In genomic region chr1:184846092-184846750, GRCm38 (mm10) we compare ENCODE assay signal across 8 mouse cellular contexts. TPM values are rescaled to one million over a fixed set of nuclear protein-coding genes. Genes with fewer than 3 reads are reported as not detected.
DNase-seq lines count a peak whose midpoint lies in the region; ATAC-seq and TF ChIP-seq lines count a peak whose summit lies in the region.

TSS of gene Marc2 (minus strand) at chr1:184846451.

- WGBS in cerebellum, adult 2 months, result 3% methylated on average over 18 of the region's 18 CpGs
- 4% methylated on average over 18 of the region's 18 CpGs for WGBS in heart, embryonic 16.5 days

- TF ChIP-seq CTCF in cerebellum, adult 2 months (IDR thresholded peaks at IDR 0.05; ENCODE audit: borderline replicate concordance, insufficient read depth, low read depth, low read length), result no peak
- no peak for TF ChIP-seq CTCF in E14TG2a.4 (conservative IDR thresholded peaks at IDR 0.05; ENCODE audit: low read length)
- no peak for TF ChIP-seq CTCF in embryonic fibroblast, embryonic 13.5 days (IDR thresholded peaks at IDR 0.05; ENCODE audit: borderline replicate concordance, insufficient read depth, low read length)

- H3K36me3 ChIP-seq in E14TG2a.4 (ENCODE audit: insufficient read depth, low read length), result no peaks in the 10 kb centered on the region
- H3K36me3 ChIP-seq in heart, embryonic 16.5 days (ENCODE audit: control insufficient read depth, insufficient read depth), result no peaks in the 10 kb centered on the region

- 0 out of 2 replicates have a peak, but pooled peaks have one; percentile 1 for ATAC-seq in heart, embryonic 16.5 days (replicated peaks; ENCODE audit: extremely low read depth, insufficient read depth, low FRiP score)
- peak; percentile 9 for ATAC-seq in megakaryocyte progenitor cell, adult 5-6 weeks (replicated peaks; ENCODE audit: poor library complexity)

- TF ChIP-seq POLR2A in cerebellum, adult 2 months (IDR thresholded peaks at IDR 0.05; ENCODE audit: borderline replicate concordance, insufficient read depth, low read length), result no peak
- no peak for TF ChIP-seq POLR2A in embryonic fibroblast, embryonic 13.5 days (IDR thresholded peaks at IDR 0.05; ENCODE audit: low read depth, low read length)

- H3K4me2 ChIP-seq in heart, embryonic 16.5 days (ENCODE audit: low read depth, low read length), result peak within 1 kb of the TSS; percentile 97

- no peaks in the 10 kb centered on the region for H3K4me1 ChIP-seq in cerebellum, adult 2 months (ENCODE audit: control insufficient read depth, insufficient read depth, low read length)
- peaks cover 48% of the 10 kb centered on the region for H3K4me1 ChIP-seq in E14TG2a.4 (replicated peaks; ENCODE audit: low read depth, low read length)
- H3K4me1 ChIP-seq in embryonic fibroblast, embryonic 13.5 days (ENCODE audit: control insufficient read depth, insufficient read depth, low read length), result peaks cover 5% of the 10 kb centered on the region; the same call in 1 of the 2 replicates
- H3K4me1 ChIP-seq in heart, embryonic 16.5 days (ENCODE audit: control insufficient read depth, insufficient read depth, low read length), result peaks cover 24% of the 10 kb centered on the region

- H3K4me3 ChIP-seq in cerebellum, adult 2 months (replicated peaks; ENCODE audit: insufficient read depth, low read depth, low read length), result peak within 1 kb of the TSS; percentile 71
- peak within 1 kb of the TSS; percentile 88 for H3K4me3 ChIP-seq in E14TG2a.4 (replicated peaks; ENCODE audit: low read length)
- peak within 1 kb of the TSS; percentile 94 for H3K4me3 ChIP-seq in embryonic fibroblast, embryonic 13.5 days (ENCODE audit: insufficient read depth, low read length)
- H3K4me3 ChIP-seq in heart, embryonic 16.5 days (ENCODE audit: low read length), result peak within 1 kb of the TSS; percentile 84

- no peak for DNase-seq in cerebellum, adult 2 months
- DNase-seq in cerebellum, postnatal 14 days, result no peak
- peak; percentile 60 to 83 for DNase-seq in kidney, postnatal 25 days
- no peak for DNase-seq in embryo, embryonic 10.5 days (ENCODE audit: low spot score)

- H3K9ac ChIP-seq in heart, embryonic 16.5 days (ENCODE audit: low read length), result peak within 1 kb of the TSS; percentile 95

- H3K9me3 ChIP-seq in E14TG2a.4 (ENCODE audit: low read length), result no peaks in the 10 kb centered on the region
- H3K9me3 ChIP-seq in heart, embryonic 16.5 days (replicated peaks; ENCODE audit: control insufficient read depth, low read length), result no peaks in the 10 kb centered on the region

- H3K27me3 ChIP-seq in cerebellum, adult 2 months (ENCODE audit: control insufficient read depth, insufficient read depth, low read length), result no peaks in the 10 kb centered on the region
- peaks cover 37% of the 10 kb centered on the region for H3K27me3 ChIP-seq in E14TG2a.4 (ENCODE audit: insufficient read depth, low read length)
- no peaks in the 10 kb centered on the region for H3K27me3 ChIP-seq in heart, embryonic 16.5 days (ENCODE audit: control insufficient read depth, insufficient read depth, low read length)

- H3K27ac ChIP-seq in cerebellum, adult 2 months (ENCODE audit: insufficient read depth, low read length), result no peak within 1 kb of the TSS
- H3K27ac ChIP-seq in embryonic fibroblast, embryonic 13.5 days (ENCODE audit: insufficient read depth, low read length), result peak within 1 kb of the TSS; percentile 49
- peak within 1 kb of the TSS; percentile 90 for H3K27ac ChIP-seq in heart, embryonic 16.5 days (ENCODE audit: low read length)

RNA-seq across cellular contexts. Expression of gene Marc2, which starts in this region (rescaled TPM):
- 64.9 and 76.3 TPM in 2 replicates for polyA plus RNA-seq in cerebellum, adult 2 months (2012; rRNA removed)
- polyA plus RNA-seq in embryonic fibroblast, embryonic 13.5 days (2011; ENCODE audit: insufficient read length, low read depth, missing spikeins), result 86.4 and 97.6 TPM in 2 replicates
- 117 and 137 TPM in 2 replicates for polyA plus RNA-seq in heart, embryonic 16.5 days (2015; fragmentation: Nextera tagmentation; extraction: Ambion mirVana)
- total RNA-seq in megakaryocyte progenitor cell, adult 5-6 weeks (2015), result 217 and 227 TPM in 2 replicates
- total RNA-seq in megakaryocyte progenitor cell, adult 5-6 weeks (2017), result 65.4 and 72.7 TPM in 2 replicates

Comparison
In these comparisons a context has a peak if more than half of its experiments do, and no peak if none do; other contexts are left out.
1. DNase-seq: peak in kidney, postnatal 25 days (2 of 2); none in cerebellum, adult 2 months (0 of 2), cerebellum, postnatal 14 days (0 of 2) and embryo, embryonic 10.5 days (single experiment).
2. Peak in every context shown above with its lines, with median percentiles within 50 percentile points of each other: H3K4me3 ChIP-seq.